Mouse (Mus musculus): Measurements from ENCODE around the gene Angptl7. TPM values are rescaled to one million over a fixed set of nuclear protein-coding genes. Genes with fewer than 3 reads are reported as not detected.
A peak's percentile ranks its signal among the peaks of the same experiment; 100 is the strongest.

Gene Angptl7
- polyA plus RNA-seq, 1 experiment from 2014 or later, result 0.38 TPM

DNA sequence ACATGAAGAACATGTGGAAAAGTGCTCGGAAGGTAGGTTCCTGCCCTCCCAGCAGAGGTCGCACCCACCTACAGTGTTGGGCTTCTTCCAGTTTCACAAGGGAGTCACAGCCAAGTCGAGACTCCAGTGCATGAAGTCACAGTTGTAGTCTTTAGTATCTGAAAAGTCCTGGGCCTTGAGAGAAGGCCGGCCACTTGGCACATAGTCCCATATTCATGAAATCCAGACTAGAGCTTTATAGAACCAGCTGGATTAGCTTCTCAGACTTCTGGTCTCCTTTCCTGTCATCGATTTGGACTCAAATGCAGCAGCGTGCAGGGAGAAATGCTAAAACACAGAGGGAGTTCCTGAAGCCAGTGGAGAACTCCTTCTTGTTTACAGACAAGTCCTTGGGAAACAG is 30.5 kb upstream of the Angptl7 start:
- Histone ChIP-seq H3K4me2 (replicated peaks; ENCODE audit: low read depth, low read length) (no peak overlapping the region), H3K27me3 (replicated peaks; ENCODE audit: insufficient read depth, low read length) (no peaks in the 10 kb centered on the region), H3K9ac (replicated peaks; ENCODE audit: low read depth) (no peak overlapping the region), H3K9me3 (ENCODE audit: low read length) (no peaks in the 10 kb centered on the region), H3K36me3 (ENCODE audit: insufficient read depth, low read length) (peaks cover 41% of the 10 kb centered on the region), H3K27ac (ENCODE audit: low read length) (no peak overlapping the region), H3K4me1 (ENCODE audit: insufficient read depth, low read depth, low read length) (no peaks in the 10 kb centered on the region), H3K4me3 (ENCODE audit: low read depth, low read length) (no peak overlapping the region)
- TF ChIP-seq EP300 (IDR thresholded peaks at IDR 0.05) (no peak), CTCF (IDR thresholded peaks at IDR 0.05) (no peak)
- no peak for DNase-seq (ENCODE audit: low spot score)
- ATAC-seq, result no peak
- 90% methylated on average over 6 of the region's 6 CpGs for WGBS

DNA sequence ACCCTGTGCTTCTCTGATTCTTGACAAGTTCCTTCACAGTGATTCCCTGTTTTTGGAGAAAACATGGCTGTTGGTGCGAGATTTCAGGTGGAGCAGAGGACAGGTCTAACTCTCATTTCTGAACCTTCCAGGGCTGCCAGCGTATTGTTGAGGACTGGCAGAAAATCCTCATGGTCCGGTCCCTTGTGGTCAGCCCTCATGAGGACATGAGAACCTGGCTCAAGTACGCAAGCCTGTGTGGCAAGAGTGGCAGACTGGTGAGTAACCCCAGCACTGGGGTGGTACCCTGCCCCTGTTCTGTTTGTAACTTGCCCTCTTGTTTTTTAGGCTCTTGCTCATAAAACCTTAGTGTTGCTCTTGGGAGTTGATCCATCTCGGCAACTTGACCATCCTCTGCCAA is 30.1 kb upstream of the Angptl7 start:
- TF ChIP-seq EP300 (IDR thresholded peaks at IDR 0.05) (no peak), CTCF (IDR thresholded peaks at IDR 0.05) (no peak)
- Histone ChIP-seq H3K27me3 (replicated peaks; ENCODE audit: insufficient read depth, low read length) (no peaks in the 10 kb centered on the region), H3K4me2 (replicated peaks; ENCODE audit: low read depth, low read length) (no peak overlapping the region), H3K4me3 (ENCODE audit: low read depth, low read length) (no peak overlapping the region), H3K36me3 (ENCODE audit: insufficient read depth, low read length) (peaks cover 45% of the 10 kb centered on the region), H3K9ac (replicated peaks; ENCODE audit: low read depth) (no peak overlapping the region), H3K4me1 (ENCODE audit: insufficient read depth, low read depth, low read length) (no peaks in the 10 kb centered on the region), H3K27ac (ENCODE audit: low read length) (no peak overlapping the region), H3K9me3 (ENCODE audit: low read length) (no peaks in the 10 kb centered on the region)
- 91% methylated on average over 5 of the region's 5 CpGs for WGBS
- no peak for ATAC-seq
- DNase-seq (ENCODE audit: low spot score), result no peak

DNA sequence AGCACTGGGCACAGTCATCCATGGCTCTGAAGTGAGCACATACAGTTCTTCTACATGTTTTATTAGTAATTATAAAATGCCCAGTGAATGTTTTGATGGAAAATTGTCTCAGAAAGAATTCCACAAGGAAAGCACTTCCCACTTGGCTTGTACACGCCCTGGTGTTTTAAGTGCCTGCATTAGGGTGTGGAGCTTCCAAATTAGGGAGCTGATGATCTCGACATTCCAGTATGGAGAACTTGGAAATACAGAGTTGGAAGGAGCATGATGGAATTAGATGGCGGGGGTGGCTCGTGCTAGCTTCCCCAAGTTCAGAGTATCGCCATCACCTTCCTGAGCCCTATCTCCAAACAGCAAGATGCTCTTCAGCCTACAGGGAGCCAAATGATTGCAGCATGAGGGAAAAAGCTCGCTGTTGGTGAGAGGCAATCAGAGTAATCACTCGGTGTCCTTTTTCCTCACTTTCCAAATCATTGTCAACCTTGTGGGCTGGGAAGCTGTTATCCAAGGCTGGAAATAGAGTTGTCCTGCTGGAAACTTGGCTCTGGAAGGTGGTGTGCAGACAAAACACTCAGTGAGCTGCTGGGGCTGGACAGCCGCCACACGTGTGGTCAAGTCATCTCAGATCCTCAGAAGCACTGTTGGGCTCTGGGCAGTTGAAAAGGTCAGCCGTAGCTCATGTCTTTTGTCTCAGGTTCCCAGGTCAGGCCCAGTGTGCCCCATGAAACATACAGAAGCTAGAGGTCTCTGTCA is 27.1 kb upstream of the Angptl7 start:
- ATAC-seq (peak; percentile 46), DNase-seq (ENCODE audit: low spot score) (peak; percentile 9)
- Histone ChIP-seq H3K27me3 (replicated peaks; ENCODE audit: insufficient read depth, low read length) (no peaks in the 10 kb centered on the region), H3K4me2 (replicated peaks; ENCODE audit: low read depth, low read length) (no peak overlapping the region), H3K4me3 (ENCODE audit: low read depth, low read length) (no peak overlapping the region), H3K9me3 (ENCODE audit: low read length) (no peaks in the 10 kb centered on the region), H3K27ac (ENCODE audit: low read length) (no peak overlapping the region), H3K9ac (replicated peaks; ENCODE audit: low read depth) (no peak overlapping the region), H3K36me3 (ENCODE audit: insufficient read depth, low read length) (peaks cover 42% of the 10 kb centered on the region), H3K4me1 (ENCODE audit: insufficient read depth, low read depth, low read length) (no peaks in the 10 kb centered on the region)
- TF ChIP-seq EP300 (IDR thresholded peaks at IDR 0.05) (peak; percentile 65), CTCF (IDR thresholded peaks at IDR 0.05) (no peak)
- 81% methylated on average over 10 of the region's 10 CpGs for WGBS

DNA sequence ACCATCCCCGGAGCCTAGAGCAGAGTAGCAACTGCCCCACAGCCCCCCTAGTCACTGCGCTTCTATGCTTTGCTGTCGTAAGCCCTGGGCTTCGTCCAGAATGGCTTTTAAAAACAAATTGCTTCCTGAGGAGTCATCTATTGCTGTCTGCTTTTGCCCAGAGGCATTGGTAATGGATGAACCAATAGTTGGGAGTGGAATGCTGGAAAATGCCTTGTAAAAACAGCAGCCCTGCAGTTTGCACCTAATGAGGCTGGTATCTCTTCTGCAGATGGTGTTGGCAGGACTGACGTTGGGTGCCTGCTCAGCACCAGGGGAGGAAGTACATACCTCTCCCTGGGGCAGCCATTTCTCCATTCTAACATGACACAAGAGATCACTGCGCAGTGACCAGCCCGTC is 23.3 kb upstream of the Angptl7 start:
- Histone ChIP-seq H3K27ac (ENCODE audit: low read length) (no peak overlapping the region), H3K4me3 (ENCODE audit: low read depth, low read length) (no peak overlapping the region), H3K4me2 (replicated peaks; ENCODE audit: low read depth, low read length) (no peak overlapping the region), H3K9me3 (ENCODE audit: low read length) (no peaks in the 10 kb centered on the region), H3K27me3 (replicated peaks; ENCODE audit: insufficient read depth, low read length) (no peaks in the 10 kb centered on the region), H3K36me3 (ENCODE audit: insufficient read depth, low read length) (peaks cover 29% of the 10 kb centered on the region), H3K4me1 (ENCODE audit: insufficient read depth, low read depth, low read length) (no peaks in the 10 kb centered on the region), H3K9ac (replicated peaks; ENCODE audit: low read depth) (no peak overlapping the region)
- ATAC-seq, result no peak
- DNase-seq (ENCODE audit: low spot score), result no peak
- TF ChIP-seq EP300 (IDR thresholded peaks at IDR 0.05), result no peak
- TF ChIP-seq CTCF (IDR thresholded peaks at IDR 0.05), result no peak
- 74% methylated on average over 7 of the region's 7 CpGs for WGBS

DNA sequence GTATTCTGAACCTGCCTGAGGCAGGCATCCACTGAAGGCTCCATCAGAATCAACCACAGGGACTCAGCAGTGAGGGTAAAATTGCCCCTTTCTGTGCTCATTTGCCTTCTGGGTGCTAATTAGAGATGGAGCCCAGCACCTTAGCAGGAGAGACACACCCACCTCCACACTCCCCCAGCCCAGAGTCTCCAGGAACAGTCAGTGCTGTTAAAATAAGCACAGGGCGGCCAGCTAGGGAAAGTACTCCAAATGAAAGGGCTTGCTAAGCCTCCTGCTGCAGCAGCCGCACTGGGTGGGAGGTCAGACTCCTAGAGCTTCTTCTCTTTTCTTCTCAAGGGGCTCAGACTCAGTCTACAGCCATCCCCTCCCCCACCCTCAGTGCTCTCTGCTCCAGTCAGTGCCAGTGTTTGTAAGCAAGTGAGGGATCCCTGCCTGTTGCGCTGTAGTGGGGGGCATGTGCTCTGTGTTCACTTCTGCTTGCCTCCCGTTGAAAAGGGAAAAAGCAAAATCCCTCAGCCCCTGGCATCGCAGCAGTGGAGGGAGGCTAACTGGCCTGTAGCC is 18.1 kb upstream of the Angptl7 start:
- TF ChIP-seq CTCF (IDR thresholded peaks at IDR 0.05) (no peak), EP300 (IDR thresholded peaks at IDR 0.05) (no peak)
- no peak for DNase-seq (ENCODE audit: low spot score)
- no peak overlapping the region for H3K4me3 ChIP-seq (ENCODE audit: low read depth, low read length)
- H3K27me3 ChIP-seq (replicated peaks; ENCODE audit: insufficient read depth, low read length), result no peaks in the 10 kb centered on the region
- no peaks in the 10 kb centered on the region for H3K9me3 ChIP-seq (ENCODE audit: low read length)
- no peak for ATAC-seq
- H3K4me1 ChIP-seq (ENCODE audit: insufficient read depth, low read depth, low read length), result no peaks in the 10 kb centered on the region
- H3K27ac ChIP-seq (ENCODE audit: low read length), result no peak overlapping the region
- 52% methylated on average over 5 of the region's 5 CpGs for WGBS
- peaks cover 18% of the 10 kb centered on the region for H3K36me3 ChIP-seq (ENCODE audit: insufficient read depth, low read length)
- H3K4me2 ChIP-seq (replicated peaks; ENCODE audit: low read depth, low read length), result no peak overlapping the region
- no peak overlapping the region for H3K9ac ChIP-seq (replicated peaks; ENCODE audit: low read depth)

DNA sequence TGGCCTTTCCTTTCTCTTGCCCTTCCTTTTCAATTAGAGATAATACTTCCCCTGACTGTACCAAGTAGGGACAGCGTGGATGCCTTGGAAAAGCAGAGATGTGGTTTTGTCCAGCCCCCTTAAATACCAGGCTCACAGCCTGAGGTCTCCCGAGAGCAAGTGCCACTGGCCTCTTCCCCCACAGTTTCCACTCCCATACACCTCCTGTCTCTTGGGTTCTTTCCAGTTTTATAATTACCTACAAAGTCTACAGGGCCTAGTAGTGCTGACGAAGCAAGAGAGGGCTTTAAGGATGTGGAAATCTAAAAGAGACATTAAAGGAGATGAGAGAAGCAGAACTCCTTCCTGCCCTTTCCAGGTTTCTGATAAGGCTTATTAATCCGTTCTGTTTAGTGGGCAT is 17.5 kb upstream of the Angptl7 start:
- Histone ChIP-seq H3K4me1 (ENCODE audit: insufficient read depth, low read depth, low read length) (no peaks in the 10 kb centered on the region), H3K27ac (ENCODE audit: low read length) (no peak overlapping the region), H3K27me3 (replicated peaks; ENCODE audit: insufficient read depth, low read length) (no peaks in the 10 kb centered on the region), H3K9ac (replicated peaks; ENCODE audit: low read depth) (no peak overlapping the region), H3K4me2 (replicated peaks; ENCODE audit: low read depth, low read length) (no peak overlapping the region), H3K4me3 (ENCODE audit: low read depth, low read length) (no peak overlapping the region), H3K9me3 (ENCODE audit: low read length) (no peaks in the 10 kb centered on the region), H3K36me3 (ENCODE audit: insufficient read depth, low read length) (peaks cover 18% of the 10 kb centered on the region)
- ATAC-seq (no peak), DNase-seq (ENCODE audit: low spot score) (no peak)
- WGBS, result 74% methylated on average over 4 of the region's 4 CpGs
- TF ChIP-seq CTCF (IDR thresholded peaks at IDR 0.05) (no peak), EP300 (IDR thresholded peaks at IDR 0.05) (no peak)

Measured in lung, postnatal 0 days (tissue).